Mouse (Mus musculus) thymus, postnatal 14 days (tissue): ENCODE results near the gene Mks1.

Experiments used
- DNase-seq: peaks from one replicate; pipeline ENCODE4 v3.0.0; 2021

Gene Mks1

DNA sequence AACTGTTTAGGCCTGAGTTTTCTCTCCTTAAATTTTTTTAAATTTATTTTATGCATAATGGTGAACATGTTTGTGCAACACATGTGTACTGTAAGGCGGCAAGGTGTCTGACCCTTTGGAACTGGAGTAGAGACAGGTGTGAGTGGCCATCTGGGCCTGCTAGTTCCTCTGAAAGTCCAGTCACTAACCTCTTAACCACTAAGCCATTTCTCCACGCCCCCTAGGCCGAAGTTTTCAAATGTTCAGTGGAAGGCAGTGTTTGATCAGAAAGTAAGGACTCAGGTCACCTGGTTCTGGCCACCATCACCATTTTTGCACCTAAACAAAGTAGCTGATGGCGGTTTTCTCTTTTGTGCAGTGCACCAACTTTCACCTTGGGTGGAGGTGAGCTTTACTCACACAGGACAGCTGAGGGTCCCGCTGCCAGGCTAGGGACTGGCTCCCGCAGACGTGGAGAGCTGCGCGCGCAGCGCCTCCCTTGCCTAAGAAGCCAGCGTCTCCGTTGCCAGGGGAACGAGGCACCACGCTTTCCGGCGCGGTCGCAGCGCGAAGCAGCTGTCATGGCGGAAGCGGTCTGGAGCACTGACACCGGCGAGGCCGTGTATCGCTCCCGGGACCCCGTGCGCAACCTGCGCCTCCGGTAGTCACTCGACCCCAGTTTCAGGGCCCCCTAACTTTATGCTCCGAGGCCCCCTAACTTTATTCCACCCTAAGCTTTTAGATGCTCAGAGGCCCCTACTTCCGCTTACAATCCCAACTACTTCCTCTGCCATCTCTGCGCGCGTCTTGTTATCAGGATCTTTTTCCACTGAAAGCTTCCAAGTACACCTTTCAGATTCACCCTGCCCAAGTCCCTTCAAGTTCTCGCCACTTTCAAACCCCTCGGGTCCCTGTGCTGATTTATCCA lies at the start of gene Mks1:
TSS of gene Mks1 (plus strand) at position 526 of the 907 bp plus-strand sequence.
- DNase-seq: peak; percentile 94

DNA sequence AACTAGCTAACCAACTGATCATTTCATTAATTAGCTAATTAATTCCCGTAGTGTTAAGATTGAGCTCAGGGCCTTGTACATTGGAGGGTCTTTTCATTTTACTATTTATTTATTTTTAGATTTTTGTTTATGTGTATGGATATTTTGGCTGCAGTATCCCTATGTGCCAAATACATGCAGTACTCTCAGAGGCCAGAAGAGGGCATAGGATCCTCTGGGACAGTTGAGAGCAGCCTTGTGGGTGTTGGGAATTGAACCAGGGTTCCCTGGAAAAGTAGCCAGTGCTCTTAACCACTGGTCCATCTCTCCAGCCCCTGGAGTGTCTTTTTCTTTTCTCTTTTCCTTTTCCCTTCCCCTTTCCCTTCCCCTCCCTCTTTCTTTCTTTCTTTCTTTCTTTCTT lies 47.6 kb upstream of the Mks1 start:
- DNase-seq: peak; percentile 51

DNA sequence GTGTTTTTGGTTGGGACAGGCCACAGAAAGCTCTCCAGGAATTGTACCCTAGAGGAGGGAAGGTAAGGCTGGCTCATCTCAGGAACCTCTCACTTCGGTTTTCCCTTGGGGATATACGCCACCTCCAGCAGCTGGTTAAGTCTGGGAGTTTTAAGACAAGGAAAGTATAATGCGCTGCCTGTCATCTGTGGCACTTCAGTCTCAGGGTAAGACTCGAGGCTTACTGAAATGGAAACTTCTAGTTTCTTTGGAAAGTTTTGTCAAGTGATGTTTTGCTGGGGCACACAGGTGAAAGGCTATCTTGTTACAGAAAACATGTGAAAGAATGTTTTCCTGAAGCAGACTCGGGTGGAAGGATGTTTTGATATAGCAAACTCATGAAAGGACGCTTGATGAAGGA lies 45.6 kb upstream of the Mks1 start:
- no peak for DNase-seq

DNA sequence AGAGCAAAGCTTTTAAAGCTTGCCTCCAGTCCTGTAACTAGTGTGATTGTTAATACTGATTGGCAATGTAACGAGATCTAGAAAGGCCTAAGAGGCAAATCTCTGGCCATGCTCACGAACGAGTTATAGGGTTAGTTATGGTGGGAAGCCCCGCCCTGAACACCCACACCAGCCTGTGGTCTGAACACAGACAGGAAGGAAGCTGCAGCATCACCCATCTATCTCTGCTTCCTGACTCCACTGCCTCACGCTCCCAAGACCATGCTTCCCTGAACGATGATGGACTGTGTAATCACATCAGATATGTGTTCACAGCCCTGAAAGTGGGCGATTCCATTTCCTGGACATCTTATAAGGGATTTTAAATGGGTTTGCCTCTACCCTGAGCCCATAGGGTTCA lies 44.8 kb upstream of the Mks1 start:
- peak; percentile 12 for DNase-seq

DNA sequence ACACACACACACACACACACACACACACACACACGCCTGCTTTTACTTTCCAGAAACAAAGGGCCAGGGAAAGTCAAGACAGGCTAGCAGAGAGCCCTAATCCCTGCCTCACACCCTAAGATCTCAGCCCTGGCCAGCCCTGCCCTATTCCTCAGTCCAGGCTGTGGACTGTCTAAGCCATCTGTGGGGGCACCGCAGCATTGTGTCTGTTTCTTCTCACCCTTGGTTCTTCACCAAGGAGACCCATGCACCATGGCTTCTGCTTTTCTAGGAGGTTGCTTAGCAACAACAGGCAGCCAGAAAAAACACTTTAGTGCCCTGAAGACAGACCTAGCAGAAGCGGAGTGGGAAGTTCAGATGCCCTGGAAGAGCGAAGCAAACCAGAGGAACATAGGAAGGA lies 41.6 kb upstream of the Mks1 start:
- no peak for DNase-seq

DNA sequence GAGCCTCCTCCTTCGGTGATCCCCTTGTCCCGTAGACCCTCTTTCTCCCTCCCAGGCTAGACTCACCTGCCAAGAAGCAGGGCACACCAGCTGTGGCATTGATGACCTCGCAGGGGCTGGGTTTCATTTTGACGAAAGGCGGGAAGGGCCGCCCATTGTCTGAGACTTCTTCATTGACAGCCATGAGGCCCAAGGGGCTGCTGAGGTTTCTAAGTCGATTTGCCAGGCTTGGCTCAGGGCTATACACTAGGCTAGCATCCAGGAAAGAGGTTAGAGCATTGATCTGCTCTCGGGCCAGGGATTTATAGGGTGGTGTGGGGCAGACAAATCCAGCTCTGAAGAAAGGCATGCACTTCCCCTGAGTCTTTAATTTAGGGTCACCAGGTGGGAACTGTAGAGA lies 38.2 kb upstream of the Mks1 start:
- DNase-seq: no peak

DNA sequence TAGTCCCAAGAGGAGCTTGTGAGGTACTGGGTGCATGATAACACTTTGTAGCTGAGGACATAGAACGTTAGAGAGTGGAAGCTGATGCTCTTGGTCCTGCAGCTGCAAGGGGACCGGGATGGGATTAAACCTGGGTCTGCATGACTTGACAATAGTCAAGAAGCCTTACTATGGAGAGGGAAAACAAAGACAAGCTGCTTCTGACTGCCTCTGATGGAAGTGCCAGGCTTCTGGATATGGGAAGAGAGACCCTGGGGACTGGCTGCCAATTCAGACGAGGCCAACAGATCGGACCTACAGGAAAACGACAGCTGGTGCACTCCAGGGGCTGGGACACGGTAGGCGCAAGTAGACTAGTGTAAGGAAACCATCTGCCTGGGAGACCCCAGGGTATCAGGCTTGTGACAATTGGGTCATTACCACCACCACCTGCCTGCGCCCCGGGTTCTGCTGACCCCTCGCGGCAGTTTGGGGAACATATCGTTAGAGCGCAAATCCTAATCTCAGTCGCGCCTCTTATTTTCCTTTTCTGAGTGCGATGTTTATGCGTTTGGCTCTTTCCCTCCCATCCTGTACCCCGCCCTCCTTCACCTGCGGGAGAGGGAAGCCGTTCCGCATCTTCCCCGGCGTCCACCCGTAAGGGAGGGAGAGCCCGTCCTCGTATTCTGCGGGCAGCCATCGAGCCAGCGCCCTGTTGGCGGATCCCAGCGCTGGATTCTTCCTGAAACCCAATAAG lies 36.1 kb upstream of the Mks1 start:
- peak; percentile 52 for DNase-seq

DNA sequence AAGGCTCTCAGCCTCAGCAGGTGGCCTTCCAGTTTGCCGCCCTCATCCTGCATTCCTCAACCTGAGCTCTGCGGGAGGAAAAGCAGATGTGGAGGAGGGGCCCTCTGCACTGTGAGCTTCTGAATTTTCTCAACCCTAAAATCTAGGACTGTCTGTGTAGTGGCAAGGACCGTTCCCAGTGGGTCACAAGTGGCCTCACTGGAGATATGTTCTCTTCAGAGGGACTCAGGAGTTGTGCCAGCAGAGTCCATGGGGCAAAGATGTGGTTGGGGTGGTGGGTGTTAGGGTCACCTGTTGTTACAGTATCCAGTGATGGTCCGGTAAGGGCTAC lies 35.6 kb upstream of the Mks1 start:
- DNase-seq: no peak

DNA sequence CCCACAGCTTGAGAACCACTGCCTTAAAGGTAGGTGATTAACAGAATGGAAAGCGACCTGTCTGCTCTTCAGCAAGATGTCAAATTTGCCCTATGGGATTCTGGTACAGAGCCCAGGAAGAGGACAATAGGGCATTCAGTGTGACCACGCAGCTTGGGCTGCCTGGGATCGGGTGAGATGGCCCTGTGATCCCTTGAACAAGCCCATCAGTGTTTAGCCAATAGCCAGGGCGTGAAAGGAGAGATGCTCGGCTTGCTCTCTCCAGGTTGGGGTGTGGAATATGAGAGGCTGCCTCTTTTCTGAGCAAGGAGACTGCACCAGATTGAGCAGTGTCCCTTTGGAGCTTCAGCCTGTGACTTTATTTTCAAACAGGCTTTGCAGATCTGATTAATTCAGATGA lies 31.5 kb upstream of the Mks1 start:
- no peak for DNase-seq

DNA sequence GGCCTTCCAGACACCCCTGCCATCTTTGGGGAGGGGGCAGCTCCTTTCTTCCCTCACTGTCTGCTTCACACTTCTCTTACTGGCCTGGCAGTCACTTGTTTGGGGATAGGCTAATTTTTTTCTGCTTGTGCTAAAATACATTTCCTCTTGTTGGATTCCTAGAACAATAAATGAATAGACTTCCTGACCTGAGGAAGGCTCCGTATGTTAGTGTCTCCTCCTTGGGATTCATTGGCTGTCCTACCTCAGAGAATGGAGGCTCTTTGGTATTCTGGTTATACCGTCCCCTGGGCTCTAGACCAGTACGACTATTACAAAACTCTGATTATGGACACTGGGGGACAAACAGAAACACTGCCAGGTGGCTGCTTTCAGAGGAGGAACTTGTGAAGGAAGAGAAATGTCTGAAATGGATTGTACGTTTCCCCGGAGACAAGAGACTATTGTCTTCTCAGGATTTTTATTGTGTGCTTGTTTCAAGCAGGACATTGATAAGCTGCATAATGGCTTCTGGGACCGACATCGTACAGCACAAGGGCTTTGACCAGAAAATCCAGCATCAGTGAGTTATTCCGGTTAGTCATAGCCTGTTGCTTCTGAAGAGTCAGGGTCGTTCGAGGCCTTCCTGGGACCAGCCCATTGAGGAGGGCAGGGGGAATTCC lies 24.6 kb upstream of the Mks1 start, which contains the start of gene Lpo:
TSS of gene Lpo (minus strand) at position 51 of the 662 bp plus-strand sequence.
- DNase-seq: no peak

DNA sequence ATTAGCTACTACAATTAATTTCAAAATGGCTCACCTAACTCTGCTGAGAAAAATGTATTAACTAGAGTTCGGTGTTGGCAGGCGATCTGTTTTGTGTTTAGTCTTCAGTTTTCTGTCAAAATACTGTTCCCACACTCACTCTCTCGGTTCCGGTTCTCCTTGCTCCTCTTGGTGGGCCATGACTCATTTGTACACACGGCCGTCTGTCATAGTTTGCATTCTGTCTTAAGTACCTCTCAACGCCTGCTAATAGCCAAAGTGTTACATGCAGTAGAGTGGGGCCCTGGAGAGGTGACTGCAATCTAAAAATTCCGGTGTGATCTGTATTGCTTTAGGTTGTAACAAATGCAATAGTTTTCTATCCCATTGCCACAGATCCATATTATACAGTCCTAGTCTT lies 12.3 kb upstream of the Mks1 start:
- no peak for DNase-seq

DNA sequence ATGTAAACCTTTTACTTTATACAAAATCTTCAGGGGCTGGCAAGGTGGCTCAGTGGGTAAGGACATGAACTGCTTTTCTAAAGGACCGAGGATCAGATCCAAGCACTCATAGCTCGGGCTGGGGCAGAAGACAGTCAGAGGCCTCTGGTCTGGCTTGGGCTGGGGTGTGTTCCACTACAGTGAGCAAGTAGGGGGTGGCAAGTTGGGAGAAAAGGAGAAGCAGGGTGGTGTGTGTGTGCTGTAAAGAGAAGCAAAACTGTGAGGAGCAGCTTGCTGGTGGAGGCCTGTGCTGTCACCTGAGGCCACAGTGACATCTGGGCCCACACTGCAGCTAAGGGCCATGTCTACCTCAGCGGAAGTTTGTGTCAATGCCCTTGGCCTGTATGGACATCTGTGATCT lies 11.6 kb upstream of the Mks1 start:
- no peak for DNase-seq

DNA sequence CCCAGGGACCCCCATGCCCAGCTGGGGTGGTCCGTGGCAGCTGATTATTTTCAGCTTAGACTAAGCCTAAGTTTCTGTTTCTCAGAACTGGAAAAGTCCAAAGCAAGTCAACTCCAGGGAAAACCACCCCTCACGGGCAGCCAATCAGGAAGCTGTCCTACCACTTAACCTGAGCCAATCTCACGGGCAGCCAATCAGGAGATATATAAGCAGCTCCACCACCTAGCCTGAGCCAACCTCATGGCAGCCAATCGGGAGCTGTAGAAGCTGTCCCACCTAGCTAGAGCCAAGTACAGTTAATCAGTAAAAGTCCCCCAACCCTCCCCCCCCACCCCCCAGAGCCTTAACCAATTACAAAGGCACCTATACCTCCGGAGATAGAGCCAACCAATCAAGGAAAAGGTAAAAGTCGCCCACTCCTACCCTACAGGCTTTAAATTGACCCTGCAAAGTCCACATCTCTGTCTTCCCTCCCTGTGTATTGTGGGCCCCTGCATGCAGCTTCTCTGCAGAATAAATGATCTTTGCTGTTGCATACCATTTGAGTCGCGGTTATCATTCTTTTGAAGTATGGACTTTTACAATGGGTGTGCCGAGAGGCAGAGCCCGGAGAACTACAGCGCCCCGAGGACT lies 5.9 kb upstream of the Mks1 start:
- no peak for DNase-seq

DNA sequence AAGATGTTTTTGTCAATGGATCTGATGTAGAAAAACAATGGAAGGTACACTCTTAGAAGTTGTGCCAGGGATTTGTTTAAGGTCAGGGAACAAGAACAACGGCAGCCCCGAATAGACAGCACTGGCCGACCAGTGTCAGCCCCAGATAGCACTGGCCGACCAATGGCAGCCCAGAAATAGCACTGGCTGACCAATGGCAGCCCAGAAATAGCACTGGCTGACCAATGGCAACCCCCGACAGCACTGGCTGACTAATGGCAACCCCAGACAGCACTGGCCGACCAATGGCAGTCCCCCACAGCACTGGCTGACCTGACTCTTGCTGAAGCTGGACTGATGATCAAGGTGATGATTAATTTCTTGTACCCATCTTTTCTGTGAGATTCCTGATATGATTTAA lies 5.1 kb upstream of the Mks1 start:
- DNase-seq: no peak

DNA sequence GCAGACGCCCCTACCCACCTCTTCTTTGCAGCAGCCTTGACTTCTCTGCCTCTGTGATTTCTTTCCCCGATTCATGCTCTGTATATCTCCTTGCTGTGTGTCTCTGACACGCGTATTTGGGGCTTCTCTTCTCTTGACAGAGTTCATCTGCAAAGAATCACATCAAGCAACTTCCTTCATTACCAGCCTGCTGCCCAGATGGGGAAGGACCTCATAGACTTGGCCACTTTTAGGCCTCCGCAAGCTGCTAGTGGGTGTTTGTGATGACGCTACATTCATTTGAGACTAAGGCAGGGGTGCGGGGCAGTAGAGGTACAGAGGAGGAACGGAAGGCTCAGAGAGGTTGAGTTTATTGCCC lies 561 bp downstream of the Mks1 start:
- peak; percentile 5 for DNase-seq

DNA sequence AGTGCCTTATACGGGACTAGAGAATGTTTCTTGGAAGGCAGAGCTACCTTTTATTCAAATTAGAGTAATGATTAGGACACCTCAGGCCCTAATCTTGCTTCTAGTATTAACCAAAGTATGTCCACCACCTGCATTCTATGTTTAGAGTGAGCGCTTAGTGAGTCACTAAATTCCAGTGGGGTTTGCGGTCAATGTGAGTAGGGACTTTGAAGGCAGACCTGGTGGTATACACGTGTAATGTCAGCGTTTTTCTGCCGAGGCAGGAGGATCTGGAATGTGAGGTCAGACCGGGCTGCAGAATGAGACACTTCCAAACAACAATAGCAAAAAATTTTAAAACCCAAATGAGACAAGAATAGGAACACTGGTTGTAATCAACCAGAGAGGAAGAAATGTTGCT lies 1.5 kb downstream of the Mks1 start:
- DNase-seq: no peak

DNA sequence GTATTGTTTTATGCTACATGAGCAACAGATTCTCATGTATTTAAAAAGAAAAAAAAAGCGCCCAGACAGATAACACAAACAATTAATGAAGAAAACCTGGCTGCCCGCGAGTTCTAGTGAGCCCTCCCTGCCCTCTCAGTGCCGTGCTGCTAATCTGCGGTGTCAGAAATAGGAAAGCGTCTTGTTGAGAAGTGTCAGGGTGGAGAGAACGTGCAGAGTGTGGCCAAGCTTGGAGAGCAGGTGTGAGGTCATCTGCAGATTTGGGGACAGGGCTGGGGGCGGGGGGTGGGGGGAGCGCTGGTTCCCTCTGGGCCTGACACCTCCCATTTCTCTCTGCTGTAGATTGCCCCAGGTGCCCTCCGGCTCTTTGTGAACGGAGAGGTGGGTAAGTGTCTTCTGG lies 6.3 kb downstream of the Mks1 start:
- DNase-seq: no peak

DNA sequence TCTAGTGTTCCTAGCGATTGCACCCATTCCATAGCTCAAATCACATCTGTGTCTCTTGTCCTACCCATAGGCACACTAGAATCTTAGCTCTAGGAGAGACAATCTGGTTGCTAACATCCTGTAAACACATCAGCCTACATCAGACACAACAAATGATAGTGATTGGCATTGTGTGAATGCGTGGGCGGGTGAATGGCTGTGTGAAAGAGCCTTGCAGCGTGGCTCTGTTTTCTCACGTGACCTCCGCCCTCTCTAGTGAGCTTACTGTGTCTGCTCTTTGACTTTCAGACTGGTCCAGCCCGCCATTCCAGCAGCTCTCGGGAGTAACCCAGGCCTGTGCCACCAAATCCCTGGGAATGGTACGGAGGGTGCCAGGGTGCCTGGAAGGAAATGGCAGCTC lies 7.4 kb downstream of the Mks1 start:
- DNase-seq: no peak

DNA sequence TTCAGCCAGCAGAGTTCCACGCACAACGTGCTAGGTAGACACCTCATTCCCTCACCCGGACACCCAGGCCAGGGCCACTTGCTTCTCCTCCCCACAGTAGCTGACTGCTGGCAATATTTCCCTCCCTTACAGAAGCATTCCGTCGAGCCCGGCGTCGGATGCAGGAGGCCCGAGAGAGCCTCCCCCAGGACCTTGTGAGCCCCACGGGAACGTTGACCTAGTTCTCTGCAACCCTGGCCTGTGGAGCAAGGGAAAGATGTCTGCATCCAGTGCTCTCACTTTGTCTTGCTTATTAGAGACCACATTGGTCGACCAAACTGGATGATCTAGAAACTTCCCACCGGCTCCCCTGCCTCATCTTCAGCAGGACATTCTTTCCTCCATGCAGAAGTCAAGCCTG lies 9.8 kb downstream of the Mks1 start:
- DNase-seq: no peak

DNA sequence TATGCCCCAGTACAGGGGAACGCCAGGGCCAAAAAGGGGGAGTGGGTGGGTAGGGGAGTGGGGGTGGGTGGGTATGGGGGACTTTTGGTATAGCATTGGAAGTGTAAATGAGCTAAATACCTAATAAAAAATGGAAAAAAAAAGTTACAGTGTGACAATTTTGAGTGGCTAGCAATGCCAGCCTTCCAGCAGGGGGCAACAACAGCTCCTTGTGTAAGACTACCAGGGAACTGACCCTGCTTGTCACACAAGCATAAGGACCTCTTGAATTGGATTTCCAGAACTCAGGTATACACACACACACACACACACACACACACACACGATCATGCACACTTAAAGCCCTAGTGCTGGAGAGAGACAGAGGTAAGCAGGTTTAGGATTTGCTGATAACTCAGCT lies 13.9 kb downstream of the Mks1 start:
- DNase-seq: peak; percentile 37

DNA sequence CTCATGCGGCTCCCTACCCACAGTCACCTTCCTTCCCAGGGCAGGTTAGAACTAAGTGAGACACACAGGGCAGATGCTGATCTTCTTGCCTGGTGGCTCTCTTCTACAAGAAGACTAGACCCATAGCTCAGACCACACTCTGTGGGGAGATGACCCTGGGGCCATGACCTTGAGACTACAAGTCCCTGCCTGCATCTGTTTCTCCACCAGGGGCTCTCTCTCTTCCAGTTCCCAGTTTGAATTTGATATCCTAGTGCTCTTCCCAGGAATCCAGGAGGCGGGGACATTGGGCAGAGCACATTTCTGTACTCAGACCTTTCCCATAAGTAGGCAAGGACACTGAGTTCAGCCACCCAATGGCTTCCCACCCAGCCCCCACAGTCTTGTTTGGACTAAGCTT lies 17.1 kb downstream of the Mks1 start:
- DNase-seq: no peak

DNA sequence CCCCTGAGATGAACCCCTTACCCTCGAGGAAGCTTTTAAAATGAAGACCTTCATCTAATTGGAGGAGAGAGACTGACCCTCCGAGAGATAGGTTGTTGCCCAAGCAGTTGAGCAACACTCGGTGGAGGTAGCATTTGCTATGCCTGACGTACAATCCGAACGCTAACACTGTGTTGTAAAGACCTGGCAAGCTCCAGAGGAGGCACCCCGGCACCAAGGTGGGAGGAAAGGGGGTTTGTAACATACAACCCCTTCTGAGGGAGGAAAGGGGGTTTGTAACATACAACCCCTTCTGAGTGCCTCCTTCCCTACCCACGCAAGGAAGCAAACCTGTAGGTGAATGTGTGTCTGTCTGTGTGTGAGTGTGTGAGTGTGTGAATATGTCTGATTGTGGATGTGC lies 18.8 kb downstream of the Mks1 start:
- no peak for DNase-seq

DNA sequence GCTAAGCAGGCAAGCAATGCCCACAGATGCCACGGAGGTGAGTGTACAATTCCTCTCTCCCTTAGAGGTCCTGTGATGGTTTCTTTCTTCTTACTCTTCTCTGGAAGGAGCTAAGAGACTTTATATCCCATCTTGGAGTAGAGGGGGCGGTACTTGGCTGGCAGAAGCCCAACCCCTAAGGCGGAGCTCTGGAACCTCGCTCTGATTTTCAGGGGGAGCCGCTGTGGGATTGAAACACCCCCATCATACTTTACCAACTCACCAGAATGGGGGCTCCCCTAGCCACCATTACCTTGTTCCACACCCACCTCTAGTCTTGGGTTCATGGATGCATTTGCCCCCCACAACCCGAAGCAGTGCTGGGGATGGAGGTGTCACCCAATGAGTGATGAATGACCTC lies 22.4 kb downstream of the Mks1 start, which contains the start of gene Epx:
TSS of gene Epx (minus strand) at position 101 of the 400 bp plus-strand sequence.
- no peak for DNase-seq
